Mouse (Mus musculus): Measurements from ENCODE around the gene Gm10801.
"Not testable (repeated sequence)": the region's sequence is repeated elsewhere in the genome, so short reads cannot be mapped to it uniquely, and the experiment has no call there.

Gm10801 gene

GRCm38 (mm10) chr2:98661937-98662336 lies at the start of gene Gm10801:
Gm10801 (plus strand) TSS chr2:98662237.
- not testable (repeated sequence) for DNase-seq

GRCm38 (mm10) chr2:98667201-98667600 lies 5.2 kb downstream of the Gm10801 start, which contains the start of gene Gm10800:
Gm10800 (minus strand) TSS chr2:98667301.
- not testable (repeated sequence) for DNase-seq

GRCm38 (mm10) chr2:98697533-98697932 lies 35.5 kb downstream of the Gm10801 start:
- no peak for DNase-seq

All from kidney, postnatal 4 days (tissue).